Mouse (Mus musculus): ENCODE data around the gene Mapre3.
A peak's percentile ranks its signal among the peaks of the same experiment; 100 is the strongest.

Gene Mapre3

DNA sequence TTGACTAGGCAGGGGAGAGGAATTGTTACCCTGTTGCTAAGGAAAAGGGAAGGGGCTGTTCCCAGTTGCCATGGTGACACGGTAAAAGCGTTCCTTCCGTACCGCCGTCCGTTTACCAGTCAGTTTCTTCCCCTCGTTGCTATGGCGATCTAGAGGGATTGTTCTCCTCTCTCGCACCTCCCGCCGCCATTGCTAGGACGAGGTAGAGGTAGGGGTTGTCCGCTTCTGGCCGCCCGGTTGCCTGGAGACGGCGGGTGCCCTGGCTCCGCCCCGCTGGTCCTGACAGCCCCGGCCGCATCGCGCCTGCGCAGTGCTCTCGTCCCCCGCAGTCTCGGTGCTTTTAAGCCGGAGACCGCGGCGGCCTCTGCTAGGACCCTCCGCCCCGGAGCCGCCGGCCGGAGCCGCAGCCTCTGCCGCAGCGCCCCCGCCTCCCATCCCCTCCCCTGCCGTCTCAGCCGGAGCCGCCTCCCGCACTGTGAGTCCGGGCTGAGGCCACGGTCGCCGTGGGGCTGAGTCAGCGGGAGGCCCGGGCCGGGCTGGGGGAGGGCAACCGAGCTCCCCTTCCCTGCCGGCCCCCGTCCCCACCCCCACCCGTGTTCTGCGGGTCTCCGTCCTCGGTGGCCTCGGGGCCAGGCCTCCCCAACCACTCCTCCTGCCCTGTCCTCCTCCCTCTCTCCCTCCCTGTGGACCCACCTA lies at the start of gene Mapre3:
Gene Mapre3 (plus strand): TSS at position 218 of the 696 bp plus-strand sequence.
- DNase-seq, result peak; percentile 93

DNA sequence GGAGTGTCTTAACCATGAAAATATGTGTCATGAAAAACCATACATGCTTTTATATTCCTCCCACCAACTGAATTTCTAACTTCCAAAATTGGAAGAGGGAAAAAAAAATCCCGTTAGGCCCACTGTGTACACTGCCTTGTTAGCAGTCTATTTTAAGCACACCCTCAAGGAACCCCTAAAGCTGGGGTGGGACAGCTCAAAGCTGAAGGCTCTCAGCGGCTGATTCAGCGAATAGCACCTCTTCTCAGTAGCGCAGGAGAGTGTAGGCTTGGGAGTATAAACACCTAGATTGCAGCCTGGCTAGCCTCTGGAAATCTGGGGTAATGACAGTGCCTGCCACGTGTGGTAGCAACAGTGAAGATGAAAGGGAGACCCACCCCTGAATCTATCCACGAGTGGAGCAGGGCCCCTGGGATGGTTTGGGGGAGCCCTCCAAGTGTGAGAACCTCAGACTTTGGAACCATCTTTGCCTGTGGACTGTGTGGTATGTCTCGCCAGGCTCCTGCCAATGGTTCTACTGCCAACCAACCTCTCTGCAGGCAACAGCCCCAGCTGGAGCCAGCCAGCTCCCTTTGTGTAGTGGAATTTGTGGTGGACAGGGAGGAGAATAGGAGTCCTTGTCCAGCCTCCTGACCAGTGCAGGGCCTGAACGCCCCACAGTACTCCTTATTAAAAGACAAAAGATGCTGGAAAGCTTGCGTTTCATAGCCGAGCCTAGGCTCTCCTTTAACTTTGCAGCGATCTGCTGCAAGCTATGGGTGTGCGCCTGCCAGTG lies 48.7 kb upstream of the Mapre3 start:
- no peak for DNase-seq

DNA sequence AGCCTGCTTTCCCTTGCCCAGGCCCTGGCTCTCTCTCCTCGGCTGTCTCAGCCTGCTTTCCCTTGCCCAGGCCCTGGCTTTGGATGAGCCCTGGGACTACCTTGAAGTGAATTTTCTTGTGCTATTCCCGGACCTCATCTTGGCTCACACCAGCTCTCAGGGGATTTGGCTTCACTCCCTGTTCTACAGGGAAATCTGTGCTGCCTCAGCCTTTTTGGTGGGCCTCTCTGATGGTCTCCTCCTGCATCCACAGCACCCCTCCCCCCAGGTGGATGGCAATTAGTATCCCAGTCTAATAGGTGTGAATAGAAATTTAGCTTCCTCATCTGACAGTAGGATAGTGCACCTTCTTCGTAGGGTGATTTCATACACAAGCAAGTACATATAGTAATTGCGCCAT lies 46.4 kb upstream of the Mapre3 start:
- DNase-seq, result no peak

DNA sequence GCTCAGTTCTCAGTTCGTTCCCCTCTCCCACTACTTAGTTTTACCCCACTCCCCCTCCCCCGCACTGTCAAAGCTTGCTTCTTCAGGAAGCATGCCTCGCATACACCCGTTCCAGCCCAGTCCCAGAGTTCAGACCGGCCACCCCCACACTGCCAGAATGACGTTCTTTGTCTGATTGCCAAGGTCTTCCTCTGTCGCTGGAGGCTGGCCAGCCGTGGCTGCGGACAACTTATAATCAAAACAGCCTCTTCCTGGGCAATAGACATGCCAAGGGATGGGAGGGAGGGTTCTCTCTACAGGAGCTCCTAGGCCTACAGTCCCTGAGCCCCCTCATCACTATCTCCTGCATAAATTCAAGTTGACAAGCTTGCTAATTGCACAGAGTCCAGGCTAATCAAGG lies 45.8 kb upstream of the Mapre3 start:
- DNase-seq, result peak; percentile 25

DNA sequence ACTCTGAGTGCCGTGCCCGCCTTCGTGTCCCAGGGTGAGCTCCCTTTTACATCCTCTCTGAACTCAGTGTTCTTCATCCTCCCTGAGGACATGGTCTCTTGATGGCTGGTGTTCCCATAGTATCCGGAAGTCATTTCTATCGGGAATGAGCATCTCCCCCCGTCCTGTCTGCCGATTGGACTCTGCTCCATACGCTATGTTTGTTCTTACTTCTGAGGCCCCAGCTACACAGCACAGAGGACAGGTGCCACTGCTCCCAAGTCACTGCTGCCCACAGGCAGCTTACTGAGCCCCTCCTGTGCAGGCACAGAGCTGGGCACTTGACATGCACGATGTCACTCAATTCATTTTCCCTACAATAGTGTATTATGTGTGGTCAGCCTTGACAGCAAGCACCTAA lies 45.4 kb upstream of the Mapre3 start:
- no peak for DNase-seq

DNA sequence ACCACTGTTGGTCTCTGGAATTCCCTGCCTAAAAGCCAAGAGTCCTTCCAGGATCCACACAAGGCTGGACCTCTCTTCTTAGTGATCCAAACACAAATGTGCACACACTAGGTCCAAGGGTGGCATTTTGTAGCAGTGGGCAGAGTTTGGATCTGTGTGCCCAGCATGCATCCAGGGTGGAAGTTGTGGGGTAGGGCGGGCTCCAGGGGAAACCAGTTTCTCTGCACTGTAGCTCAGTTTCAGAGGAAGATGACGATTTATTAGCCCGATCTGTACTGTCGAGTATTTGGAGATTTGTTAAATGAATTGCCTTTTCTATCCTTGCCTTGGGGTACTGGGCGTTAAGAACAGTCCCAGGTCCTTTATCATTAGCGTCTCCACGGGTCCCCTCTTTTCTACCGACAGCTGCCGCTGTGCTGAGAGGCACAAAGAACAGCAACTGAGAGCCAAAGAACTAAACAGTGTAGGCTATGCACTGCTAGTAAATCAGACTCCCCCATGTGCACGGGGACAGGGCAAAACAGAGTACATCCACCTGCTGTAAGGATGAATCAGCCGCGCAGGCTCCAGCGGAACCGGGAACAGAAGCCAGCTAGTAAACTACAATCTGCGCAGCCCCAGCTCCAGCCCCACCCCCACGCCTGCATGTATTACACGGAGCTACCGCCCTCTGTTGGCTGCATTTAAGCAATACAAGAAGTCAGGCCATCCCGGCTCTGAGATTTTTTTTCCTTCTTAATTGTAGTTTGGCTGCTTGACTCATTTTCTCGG lies 39.7 kb upstream of the Mapre3 start:
- peak; percentile 86 for DNase-seq

DNA sequence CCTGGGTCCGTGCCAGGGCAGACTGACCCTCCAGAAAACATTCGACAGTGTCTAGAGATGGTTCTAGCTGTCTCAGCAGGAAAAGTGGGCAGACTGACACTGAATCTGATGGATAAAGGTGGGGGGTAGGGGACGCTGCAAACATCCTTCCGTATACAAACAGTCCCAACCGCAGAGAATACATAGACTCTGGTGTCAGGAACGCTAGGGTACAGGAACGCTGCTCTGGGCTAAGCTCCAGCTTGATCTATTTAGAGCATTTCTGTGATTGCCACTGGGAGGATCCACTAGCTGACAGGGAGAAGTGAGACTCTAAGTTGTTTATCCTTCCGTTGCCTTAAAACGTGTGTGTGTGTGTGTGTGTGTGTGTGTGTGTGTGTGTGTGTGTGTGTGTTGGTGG lies 33.7 kb upstream of the Mapre3 start:
- DNase-seq, result no peak

DNA sequence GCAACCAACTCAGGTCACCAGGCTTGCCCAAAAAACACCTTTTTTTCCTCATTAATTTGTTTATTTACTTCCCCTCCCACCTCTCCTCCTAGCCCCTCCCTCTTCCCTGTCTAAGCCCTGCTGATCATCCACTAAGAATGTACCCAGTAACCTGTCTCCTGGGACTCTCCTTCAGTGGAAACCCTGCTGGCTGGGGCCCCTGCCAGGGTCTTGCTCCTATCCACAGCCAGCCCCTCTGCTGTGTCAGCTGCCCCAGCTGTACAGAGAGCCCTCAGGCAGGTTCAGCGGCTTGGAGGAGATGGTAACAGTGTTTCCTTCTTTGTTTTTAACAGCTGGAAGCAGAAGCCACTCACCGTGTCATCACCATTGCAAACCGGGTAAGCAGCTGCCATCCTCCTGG lies 33.3 kb upstream of the Mapre3 start:
- DNase-seq, result no peak

DNA sequence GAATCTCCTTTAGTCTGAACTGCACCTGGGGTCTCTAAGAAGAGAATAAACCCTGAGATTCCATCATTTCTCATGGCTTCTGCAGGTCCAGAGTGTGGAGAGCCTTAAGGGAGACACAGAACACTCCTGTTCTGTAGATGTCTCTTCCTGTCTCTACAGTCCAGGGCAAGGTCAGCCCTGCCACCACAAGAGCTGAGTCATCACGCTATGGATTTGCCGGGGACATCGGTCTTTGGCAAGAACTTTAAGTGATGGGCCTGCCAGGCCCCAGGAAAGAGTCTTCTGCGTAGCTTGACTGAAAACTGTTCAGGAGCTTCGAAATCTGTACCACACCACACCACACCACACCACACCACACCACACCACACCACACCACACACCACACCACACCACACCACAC lies 27.1 kb upstream of the Mapre3 start:
- DNase-seq, result no peak

DNA sequence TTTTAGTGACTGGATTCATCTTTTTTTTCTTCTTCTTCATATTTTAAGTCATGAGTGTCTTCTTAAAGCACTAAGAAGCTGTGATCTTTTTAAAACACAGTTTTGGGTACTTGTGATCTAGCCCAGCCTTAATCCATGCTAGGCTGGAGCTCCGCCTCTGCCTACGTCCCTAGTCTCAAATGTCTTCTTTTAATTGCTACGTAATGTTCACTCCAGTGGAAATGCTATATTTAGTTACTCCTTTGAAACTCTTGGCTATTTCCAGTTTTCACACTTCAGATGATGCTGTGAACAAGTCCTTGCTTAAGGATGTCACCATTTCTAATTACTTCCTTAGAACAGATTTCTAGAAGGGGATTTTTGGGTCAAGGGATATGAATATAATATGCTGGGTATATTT lies 24.4 kb upstream of the Mapre3 start:
- no peak for DNase-seq

DNA sequence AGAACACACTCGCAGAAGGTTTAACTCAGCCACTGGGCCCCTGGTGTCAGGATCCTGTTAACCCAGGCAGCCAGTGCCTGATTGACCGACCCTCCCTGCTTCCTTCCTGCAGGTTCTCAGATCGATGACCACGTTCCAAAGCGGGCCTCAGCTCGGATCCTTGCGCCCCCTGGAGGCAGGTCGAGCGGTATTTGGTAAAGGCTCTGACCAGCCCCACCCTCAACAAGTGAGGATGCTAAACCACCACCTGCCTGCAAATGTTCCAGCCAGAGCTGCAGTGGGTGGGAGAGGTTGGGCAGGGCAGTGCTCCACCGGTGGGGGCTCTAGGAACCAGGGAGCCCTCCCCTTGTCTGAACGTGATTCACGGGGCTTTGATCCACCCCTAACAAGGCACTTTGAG lies 18.3 kb upstream of the Mapre3 start:
- peak; percentile 68 for DNase-seq

DNA sequence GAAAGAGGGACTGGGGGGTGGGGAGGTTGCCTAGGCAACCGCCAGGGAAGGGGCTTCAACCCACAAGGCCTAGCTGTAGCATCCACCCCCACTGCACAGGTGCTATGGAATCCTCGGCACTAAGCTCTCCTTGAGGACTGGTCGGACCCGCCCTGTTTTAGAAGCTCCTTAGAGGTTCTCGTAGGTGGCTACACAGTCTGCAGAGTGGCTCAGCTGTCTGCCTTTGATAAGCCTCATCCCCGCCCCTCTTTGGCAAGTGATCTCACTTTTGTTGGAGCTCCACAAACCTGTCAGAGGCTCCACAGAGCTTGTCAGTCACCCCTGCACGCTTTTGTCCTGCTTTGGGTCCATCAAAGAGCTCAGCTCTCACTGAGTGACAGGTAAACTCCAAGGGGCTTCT lies 17.0 kb upstream of the Mapre3 start:
- DNase-seq, result no peak

DNA sequence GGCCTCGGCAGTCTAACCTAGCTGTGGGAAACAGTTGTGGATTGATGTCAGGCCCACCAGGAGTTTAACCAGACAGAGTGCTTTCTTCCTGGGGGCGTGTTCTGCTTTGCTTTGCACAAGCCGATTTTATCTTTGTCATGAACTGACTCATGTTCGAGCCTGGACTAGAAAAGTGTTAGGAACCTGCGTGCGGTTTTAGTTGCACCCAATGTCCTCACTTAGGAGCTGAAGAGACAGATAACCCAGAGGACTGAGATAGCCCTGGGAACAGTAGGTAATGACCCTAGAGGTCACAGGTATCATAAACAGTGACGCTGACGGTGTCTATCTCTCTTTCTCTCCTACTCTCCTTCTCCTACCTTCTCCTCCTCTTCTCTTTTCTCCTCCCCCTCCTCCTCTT lies 16.5 kb upstream of the Mapre3 start:
- DNase-seq, result no peak

DNA sequence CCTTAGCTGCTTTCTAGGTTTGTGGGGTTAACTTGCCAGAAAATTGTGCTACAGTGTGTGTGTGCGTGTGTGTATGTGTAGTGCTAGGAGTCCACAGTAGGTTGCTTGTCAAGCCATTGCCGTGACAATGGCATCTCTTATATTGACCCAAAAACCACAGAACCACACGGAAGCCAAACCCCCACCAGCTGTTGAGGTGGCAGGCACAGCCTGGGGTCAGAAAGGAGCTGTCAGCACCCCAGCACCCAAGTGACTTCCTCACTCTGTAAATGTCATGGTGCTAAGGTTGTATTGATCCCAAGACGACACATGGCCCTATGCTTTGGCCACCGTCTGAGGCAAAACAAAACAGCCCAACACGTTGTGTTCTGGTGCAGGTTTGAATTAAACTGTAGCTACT lies 15.5 kb upstream of the Mapre3 start:
- no peak for DNase-seq

DNA sequence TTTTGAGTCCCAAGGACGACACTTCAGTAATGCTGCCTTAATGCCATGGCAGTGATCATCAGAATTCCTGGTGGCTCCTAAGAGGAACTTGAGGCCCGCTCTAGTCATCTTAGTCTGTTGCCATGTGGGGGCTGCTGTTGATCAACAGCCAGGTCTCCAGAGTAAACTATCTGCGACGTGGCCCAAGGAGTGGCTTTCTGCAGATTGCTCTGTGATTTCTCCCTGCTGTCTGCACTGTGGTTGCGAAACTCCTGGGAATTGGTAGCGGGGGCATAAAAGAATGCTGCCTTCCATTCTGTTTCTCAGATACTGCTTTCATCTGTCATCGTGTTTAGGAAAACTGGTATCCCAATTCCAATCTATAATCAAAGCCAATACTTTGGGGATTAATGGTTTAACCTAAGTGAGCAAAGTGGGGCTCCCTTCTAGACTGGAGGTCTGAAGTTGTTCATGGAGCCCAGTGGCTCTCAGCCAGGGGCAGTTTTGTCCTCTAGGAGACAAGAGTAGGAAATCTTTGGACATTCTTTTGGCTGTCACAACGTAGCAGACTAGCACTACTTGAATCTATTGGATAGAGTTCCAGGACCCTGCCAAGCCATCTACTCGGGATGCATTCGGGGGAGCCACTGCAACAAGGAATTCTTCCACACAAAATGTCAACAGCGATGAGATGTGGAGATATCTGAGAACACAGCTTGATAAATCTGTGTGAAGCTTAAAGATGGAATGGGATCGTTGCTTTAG lies 11.5 kb upstream of the Mapre3 start:
- no peak for DNase-seq

DNA sequence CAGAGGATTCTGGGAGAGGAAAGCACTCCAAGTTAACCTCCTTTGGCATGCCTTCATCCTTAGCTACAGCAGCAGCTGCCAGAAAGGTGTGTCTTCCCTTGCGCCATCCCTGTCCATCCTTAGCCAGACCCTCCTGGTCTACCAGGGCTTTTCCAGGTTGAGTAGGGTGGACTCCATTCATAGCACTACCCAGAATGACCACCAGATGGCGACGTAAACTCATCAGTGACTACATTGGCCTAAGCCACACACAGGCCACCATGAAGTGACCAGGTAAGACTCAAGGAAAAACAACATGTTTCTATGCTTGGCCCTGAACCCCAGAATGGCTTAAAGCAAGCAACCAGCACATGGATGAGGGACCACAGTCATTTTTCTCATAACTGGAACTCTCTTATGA lies 8.3 kb upstream of the Mapre3 start:
- DNase-seq, result peak; percentile 93

DNA sequence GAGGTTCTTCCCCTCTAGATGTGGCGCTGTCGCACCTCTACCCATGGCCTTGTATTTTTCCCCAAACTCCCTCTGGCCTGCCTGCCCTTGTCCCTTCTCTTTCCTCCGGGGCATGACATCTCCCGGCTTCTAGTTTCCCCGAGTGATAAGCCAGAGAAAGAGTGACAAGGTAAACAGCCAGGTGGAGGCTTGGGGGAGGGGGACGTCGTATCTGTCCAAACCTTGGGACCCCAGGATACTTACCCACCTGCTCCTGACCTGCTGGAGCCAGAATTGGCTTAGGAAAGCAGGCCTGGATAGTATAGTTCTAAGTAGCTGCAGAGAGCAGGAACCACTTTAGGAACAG lies 652 bp downstream of the Mapre3 start:
- DNase-seq, result peak; percentile 23

DNA sequence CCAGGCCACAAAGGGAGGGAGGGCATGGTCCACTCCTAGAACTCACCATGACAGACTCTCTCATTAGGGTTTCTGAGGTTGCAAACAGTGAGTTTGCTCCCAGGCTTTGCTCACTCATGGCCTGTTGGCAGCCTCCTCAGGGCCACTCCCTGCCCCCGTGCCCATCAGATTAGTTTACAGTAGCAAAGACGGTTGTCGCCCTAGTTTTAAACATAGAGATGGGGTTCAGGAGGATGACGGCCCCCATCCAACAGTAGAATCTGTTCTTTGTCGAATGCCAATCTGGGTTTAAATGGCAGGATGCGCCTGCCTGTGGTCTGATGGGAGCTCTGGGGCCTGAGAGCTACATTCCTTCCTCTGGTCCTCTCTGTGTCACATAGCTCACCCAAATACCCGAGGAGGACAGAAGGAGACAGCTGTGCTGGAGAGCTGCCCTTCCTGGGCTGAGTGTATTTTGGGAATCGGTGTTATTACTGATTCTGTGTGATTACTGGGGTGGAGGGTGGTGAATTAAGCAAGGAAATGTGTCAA lies 1.9 kb downstream of the Mapre3 start:
- DNase-seq, result no peak

DNA sequence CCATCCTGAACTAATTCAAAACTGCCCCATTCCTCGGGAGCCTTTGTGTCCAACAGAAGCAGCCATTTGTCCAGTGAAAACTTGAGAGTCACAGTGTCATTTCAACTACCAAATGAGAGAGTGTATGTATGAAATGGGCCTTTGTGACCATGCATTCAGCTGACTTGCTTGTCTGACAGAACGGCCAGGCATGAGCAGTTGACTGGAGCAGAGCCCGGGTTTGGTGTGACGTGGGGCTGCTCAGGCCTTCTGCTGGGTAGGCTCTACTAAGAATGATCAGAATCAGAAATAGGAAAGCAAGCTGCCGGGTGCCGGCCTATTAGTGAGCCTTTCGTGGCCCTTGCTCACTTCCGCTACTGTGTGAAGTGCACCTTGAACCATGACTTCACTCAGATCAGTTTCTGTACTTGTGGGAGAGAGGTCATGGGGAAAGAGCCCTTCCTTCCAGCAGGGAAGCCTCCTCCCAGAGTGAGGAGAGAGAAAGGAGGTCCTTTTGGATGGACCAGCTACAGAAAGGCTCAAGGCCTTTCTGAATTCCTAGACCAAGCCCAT lies 4.4 kb downstream of the Mapre3 start:
- DNase-seq, result peak; percentile 58

DNA sequence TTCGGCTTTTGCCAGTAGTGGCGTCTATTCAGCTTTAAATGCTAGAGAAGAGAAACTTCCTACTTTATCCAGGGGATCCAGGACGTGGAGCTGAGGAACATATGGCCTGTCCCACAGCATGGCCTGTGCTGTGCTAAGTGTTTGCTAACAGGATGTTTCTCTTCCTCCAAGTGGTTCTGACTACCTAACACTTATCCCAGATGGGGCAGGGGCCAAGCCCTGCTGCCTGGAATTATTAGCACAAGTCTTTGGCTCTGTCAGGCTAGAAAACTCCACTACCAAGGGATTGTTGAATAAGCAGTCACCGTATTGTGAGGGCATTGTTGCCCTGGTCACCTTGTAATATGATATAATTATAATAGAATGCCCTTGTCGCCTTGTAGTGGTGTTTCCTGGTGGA lies 8.2 kb downstream of the Mapre3 start:
- no peak for DNase-seq

DNA sequence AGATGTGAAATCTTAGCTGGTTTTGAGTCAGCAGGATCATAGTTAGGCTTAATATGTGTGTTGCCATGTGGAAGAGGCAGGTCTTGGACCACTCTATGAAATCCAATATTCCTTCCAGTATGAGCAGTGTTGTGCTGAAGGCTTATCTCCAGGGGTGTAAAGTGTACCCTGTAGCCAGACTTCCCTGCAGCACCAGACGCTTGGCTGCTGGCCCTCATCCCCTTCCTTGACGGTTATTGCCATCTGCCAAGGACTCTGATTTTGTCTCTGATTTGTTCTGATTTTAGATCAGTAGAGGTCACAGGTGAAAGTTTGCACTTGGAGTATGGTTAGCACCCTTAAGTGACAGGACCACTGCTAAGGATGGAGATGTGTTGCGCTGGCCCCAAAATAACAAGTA lies 8.7 kb downstream of the Mapre3 start:
- no peak for DNase-seq

DNA sequence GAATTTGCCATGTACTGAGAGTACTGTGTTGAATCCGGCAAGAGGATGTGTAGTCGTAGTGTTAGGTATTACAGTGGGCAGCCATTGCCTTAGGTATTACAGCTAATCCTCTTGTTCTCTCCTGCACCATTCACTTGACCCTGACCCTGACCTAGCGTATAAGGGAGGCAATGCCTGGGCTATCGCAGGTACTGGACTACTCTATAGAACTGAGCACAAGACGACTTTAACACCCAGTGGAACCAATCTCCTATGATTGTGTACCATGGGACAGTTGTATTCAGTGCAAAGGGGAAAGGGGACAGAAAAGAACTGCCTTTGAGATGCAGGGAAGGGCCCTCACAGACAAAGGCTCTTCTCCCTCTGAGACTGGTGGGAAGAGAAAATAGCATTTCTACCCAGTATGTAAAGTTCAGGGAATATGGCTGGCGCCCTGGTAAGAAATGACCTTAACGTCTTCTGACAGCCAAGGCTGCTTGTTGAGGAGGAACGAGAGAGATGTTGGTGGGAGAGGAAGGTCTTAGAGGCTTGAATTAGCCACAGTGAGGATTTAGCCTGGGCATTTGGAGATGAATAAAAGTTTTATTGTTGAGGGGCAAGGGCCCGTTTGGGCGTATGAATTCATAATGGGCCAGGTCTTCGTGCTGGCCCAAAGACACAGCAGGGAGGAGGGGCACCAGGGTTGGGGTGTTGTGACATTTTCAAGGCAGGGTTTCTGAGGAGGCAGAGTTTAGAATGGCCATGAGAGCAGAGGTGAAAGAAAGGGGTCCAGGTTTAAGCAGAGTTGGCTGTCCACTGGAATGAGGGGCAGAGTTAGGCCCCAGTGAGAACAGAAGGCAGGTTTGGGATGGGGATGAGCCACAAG lies 9.9 kb downstream of the Mapre3 start:
- no peak for DNase-seq
